Mouse (Mus musculus) gastrocnemius, postnatal 36 days (tissue): Measurements from ENCODE around the gene Rbm47. TPM values are rescaled to one million over a fixed set of nuclear protein-coding genes. Genes with fewer than 3 reads are reported as not detected.

Experiments used
- DNase-seq, 2 experiments: peaks; one replicate each; pipeline ENCODE4 v3.0.0; 2022
- intact Hi-C: fragments of 180-260 bp; cut with DNase I; formaldehyde crosslinking; loops from one replicate; pipeline ENCODE4 v1.15.1; 2025
- total RNA-seq, 2 experiments: library from RNA; stranded (reverse); gene quantifications; 2 replicates each; pipeline ENCODE4 v1.2.3; 2021

Gene Rbm47
- total RNA-seq, 2 experiments from 2014 or later, result 0.47 to 0.71 TPM

DNA sequence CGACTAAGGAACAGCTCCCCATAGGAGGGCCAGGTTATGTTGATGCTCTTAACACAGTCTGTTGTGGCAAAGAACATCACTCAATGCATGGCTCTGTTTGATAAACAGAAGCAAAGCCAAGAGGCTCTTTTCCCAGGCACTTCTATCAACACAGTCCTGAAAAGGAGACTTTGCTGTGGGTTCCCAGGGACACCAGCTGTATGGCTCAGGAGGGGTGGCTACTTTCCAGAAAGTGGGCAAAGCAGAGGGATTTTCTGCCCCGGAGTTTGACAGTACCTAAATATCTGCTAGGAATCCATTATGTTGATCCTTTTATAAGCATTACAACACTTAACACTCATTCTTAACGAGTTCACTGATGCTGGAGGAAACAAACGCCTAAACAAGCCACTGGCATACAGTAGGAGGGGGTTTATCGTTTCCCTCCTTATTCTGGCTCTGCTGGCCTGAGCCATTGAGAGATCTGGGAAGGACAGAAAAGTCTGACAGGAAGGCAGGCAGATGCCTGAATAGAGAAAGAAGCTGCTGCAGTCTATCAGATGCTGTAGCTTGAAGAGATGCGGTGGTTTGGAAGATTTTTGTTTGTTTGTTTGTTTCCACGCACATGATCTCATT lies 136.4 kb downstream of the Rbm47 start:
- no peak for DNase-seq
- intact Hi-C loops, result no loop called here

DNA sequence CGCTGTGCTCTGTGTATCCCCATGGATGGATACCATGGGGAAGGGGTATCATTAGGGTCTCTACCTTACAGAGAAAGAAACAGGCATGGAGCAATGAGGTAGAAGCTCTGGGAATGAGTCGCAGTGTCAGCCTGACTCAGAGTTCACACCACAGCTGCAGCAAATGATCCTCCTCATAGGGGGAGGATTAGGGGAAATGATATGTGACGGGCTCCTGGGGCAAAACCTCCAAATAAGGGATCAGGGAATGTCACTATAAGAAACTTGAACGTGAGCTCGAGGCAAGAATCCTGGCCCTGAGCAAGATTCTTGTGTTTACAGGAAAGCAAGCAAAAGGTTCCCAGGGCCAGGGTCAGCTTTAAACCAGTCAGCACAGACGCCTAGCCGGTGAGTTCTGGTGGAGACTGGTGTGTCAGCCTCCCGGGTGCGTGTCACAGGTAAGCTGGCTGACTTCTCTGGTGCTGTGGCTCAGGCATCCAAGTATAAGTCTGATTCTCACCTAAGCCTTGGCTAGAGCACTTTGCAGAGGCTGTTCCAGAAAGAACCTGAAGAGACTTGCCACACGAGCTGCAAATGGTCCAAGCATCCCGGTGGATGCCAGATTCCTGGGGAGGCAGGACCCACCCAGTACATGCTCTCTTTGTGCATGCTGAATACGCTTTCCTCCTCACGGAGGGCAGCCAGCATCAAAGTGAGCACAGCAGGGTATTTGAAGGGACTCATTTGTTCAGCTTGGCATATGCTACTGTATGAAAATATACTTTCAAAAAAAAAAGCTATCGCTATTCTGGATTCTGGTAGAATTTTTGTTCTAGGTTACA lies 138.3 kb downstream of the Rbm47 start:
- DNase-seq, result no peak
- intact Hi-C loops, result no loop called here

DNA sequence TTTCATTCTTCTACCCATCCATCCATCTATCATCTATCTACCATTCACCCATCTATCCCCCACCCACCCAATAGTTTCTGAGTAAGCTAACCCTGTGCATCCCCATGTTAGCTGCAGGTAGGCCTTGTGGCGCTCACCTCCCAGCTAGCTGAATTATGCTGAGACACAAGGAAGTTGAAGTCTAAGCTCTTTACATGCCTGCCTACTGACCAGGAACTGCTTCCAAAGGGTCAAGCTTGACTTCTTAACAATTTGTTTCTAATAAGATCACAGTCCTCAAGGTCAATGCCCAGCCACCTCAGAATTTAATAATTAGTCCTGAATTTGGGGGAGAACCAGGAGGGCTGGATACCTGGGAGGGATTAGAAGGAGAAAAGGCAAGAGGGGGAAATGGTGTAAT lies 140.1 kb downstream of the Rbm47 start:
- intact Hi-C loops, result no loop called here
- no peak for DNase-seq

DNA sequence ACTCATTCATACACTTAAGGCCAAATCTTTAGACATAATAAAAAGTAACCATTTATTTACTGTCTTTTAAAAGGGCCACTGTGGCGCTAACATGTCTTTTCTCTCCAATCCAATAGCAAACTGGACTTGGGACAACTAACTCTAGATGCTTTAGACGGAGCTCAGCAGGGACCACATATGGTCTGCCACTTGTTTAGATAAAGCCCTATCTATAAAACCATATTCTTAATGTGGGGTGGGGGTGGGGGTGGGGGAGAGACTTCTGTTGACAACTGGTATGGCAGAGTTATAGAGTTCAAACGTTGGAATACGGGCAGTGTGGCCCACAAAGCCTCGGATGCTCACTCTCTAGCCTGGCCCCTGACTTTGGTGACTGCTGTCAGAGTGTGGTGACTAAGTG lies 141.2 kb downstream of the Rbm47 start:
- intact Hi-C loops, result no loop called here
- no peak for DNase-seq

DNA sequence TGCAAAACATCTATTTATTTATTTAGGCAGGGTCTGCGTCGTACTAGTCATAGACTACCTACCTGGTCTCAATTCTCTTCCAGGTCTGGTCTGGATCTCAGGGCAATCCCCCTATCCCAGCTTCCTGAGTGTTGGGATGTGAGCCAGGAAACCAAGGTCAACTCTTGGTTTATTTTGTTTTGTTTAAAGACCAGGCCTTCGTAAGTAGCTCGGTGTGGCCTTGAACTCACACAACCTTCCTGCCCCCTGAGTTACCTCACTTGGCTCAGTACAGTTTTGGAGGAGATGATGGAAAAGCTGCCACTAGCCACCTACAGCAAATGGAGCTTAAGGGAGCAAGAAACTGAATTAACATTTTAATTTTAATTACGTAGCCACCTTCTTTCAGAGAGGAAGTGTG lies 144.7 kb downstream of the Rbm47 start:
- intact Hi-C loops, result no loop called here
- no peak for DNase-seq

DNA sequence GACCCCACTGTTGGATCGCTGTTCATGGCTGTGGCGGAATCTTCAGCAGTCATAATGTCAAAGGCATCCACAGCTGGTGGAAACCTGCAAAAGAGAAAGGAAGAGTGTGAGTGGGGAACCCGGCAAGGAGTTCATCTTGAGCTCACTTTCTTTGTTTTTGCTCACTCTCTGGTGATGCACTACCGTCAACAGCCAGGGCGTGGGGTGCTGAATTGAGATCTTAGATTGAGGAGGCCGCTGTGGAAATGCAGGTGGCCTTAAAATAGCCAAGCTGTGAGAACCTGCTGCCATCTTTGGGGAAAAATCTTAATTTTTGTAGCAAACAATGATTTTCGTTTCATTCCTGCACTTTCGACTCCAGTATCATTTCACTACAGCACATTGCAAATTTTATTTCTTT lies 145.7 kb downstream of the Rbm47 start:
- intact Hi-C loops, result no loop called here
- no peak for DNase-seq

DNA sequence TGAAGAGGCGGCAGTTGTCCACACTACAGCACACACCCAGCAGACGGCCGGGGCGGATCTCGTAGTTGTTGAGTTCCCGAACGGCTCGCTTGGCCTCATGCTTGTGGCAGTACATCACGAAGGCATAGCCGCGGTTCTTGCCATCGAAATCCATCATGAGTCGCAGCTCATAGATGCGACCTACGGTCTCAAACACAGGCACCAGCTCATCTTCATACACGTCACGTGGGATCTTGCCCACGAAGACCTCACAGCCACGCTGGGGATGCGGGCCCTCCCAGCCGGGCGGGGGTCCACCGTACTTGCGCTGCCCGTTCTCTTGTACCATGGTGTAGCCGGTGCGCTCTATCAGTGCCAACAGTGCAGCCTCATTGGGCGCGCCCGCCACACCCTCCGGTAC lies 146.1 kb downstream of the Rbm47 start:
- no peak for DNase-seq

DNA sequence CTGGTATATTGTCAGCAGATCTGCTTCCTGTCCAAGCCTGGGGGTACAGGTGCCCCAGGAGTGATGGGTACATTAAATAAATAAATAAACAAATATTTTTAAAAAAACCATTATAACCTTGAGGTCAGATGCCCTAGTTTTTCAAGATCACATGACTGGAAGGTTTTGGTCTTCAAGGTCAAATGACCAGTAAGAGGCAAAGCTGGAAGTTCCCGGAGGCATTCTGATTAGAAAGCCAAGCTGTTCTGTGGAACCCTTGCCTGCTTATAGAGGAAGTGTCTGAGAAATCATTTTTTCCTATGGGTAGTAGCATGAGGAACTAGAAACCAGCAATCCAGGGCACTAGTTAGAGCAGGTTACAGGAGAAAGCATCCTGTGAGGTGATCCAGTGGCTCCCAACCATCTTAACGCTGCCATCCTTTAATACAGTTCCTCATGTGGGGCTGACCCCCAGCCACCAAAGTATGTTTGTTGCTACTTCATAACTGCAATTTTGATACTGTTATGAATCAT lies 157.4 kb downstream of the Rbm47 start:
- no peak for DNase-seq
- intact Hi-C loops, result no loop called here

More for the DNA sequence above, 146.1 kb downstream of the Rbm47 start:
- intact Hi-C loops, result no loop called here

DNA sequence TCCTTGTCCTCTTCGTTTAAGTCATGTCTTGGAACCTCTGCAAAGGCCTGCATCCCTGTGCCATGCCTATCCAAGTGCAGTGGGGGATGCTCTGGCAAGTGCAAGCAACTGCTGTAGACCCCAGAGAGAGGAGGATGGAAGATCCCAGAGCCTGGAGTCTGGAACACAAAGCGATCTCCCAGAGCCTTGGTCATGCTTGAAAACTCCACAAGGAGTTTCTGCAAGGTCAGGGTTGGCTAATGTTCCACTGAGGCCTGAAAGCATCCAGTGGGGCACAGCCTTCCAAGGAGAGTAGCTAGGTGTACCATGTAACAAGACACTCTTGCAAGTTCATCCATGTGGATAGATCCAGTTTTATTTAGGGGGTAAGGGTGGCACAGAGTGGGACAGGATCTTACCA lies 158.5 kb downstream of the Rbm47 start:
- intact Hi-C loops, result no loop called here
- no peak for DNase-seq

DNA sequence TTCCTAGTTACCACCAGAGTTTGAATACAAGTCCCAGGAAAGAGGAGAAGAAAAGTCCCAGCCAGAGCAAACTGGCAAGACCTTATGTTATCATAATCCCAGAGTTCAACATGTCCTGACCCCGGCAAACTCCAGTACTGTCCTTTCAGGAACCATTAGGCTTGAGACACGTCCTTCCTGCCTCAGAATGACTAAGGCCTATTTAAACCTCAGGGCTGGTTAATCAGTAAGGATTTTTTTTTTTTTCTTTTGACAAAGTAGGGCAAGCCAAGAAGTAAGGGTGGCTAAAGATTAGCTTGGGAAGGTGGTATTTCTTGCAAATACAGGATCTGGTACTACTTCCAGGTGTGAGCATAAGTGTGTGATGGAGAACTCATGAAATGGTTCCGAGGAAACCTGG lies 158.9 kb downstream of the Rbm47 start:
- DNase-seq, result no peak
- intact Hi-C loops, result no loop called here

DNA sequence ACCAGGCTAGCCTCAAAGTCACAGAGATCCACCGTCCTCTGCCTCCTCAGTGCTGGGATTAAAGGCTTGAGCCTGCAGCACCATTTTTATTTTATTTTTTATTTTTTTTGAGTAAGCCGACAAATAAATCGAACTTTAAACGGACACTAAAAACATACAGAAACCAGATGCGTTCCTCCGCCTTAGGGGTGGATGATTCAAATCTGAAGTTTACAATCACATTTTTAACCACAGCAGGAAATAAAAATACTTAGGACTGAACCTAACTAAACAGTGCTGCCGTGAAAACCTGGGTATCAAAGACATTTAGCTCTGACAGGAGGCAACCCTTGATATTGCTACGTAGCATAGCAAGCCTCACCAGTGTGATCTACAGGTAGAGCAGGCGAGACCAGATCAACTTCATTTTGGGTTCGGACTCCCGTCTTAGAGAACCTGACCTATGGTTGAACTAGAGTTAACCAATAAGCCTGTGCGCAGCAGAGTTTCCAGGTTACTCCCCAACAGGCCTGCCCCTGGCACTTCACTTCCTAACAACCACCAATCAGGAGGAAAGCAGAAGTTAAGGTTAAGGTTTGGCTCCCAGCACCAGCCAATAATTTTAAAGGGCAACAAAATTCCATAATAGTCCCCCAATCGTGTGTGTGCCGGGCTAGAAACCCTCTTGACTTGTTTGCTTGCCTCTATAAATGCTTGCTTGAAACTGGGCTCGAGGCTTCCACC lies 164.5 kb downstream of the Rbm47 start:
- intact Hi-C loops, result no loop called here
- DNase-seq, result no peak

DNA sequence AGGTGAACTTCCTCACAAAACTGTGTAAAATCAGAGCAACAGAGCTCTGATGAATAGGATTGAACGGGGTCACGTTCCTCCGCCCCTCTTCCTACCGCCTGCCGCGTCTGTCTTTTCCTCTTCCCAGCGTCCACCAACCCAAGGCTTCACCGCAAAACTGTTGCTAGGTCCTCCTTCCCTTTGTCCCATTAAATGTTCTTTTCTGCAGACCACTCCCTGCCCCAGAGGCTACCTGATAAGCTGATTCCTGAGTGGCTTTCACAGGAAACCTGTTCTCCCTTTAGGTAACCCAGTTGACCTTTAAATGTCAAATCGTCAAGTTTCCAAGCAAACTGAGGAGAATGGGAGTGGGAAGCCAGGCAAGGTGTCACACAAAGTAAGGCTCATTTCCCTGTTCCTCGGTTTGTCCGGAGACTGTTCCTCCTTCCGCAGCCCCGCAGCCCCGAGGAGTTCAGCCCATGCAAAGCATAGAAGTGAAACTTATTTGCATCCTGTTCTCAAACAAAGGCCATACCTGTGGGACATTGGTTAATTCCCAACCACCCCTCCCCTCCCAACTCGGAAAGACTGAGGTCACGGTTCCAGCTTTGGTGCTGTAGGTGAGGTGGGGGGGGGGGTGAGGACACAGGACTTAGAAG lies 167.8 kb downstream of the Rbm47 start:
- no peak for DNase-seq
- intact Hi-C loops, result no loop called here

DNA sequence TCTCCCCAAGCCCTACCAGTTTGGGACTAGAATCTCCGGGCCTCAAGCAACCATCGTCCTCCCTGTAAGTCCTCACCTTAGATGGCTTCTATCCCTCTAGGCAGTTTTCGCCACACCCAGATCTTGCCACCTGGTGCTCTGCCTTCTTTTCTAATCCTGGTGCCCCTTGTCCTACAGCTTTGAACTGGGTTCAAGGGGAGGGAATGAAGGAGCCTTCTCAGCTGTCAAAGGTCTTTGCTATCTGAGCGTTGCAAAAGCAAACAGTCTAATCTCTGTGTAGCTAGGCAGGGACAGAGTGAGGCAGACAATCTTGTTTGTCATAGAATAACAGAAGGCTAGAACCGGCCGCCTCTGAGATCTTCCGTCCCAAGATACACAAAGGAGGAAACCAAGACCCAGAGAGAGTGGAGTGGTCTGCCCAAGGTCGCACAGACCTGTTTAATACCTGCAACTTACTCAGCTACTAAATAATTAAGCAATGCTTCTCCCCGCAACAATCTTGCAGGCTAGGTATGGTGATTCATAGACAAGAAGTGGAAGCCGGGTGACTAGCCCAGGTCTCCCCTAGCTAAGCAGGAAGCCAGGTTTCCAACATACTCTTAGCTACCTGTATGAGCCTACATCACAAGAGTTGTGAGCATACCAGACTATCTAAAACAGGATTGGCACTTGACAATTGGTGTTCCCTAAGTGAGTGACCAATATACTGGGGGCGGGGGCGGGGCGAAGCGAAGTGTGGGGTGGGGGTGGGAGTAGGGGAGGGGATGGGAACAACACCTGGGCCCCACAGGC lies 168.6 kb downstream of the Rbm47 start, which contains the start of gene 9130230L23Rik:
Gene 9130230L23Rik (minus strand): TSS at position 152 of the 792 bp plus-strand sequence.
- intact Hi-C loops, result no loop called here
- no peak for DNase-seq

DNA sequence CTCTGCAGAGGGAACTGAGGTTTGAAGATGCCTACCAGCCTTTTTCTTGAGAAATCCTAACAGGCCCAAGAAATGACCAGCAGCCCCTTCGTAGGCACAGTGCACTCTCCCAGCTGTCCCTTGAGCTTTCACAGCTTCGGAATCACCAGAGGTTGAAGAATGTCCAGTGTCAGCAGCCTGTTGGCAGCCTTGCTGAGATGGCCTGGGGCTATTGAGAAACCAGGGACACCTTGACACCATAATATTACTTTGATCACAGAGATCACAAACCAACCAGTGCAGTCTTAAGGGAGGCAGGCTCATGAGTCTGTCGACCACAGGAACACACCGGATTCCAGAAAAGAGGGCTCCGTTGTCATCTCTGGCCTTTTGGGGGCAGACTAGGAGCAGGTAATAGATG lies 171.7 kb downstream of the Rbm47 start:
- DNase-seq, result no peak
- intact Hi-C loops, result no loop called here

DNA sequence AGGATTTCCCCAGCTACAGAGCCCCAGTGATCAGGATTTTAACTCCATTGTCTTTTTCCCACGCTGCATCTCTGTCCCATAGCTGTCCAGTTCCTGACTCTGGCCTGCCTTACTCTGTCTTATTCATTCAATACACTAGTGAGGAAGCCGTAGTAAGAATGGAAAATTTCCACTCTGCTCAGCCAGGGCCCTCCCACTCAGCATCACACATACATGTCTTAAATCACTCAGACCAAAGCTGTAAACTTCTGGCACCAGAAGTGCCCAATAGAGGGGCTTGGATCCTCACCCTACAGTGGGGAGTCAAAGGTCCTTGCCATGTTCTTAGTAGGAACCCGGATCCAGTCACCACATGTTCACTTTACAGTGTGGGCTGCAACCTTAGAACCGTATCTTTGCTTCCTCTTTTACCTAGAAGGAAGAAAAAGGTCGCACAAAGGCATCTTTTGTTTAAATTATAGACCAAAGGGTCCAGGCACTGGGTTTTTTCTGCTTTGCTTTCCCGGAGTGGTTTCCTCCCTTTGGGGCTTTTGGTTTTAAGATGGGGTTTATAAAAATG lies 172.3 kb downstream of the Rbm47 start:
- DNase-seq, result no peak
- intact Hi-C loops, result no loop called here

DNA sequence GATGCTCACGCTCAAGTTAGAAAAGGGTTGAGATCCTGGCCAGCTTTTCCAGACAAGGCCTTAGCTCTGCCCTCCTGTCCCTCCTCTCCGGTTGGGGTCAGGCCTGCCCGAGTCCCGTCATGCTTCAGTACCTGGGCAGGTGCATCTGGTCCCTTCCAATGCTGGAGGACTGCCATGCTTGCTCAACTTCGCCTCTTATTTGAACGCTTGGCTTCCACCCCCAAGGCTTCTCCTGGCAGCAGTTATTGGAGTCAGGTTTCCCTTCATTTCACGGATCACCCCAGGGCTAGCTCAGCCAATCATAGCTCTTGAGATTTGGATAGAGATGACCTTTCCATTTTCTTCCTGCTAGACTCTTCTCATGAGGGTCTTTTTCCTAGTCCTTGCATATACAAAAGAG lies 172.8 kb downstream of the Rbm47 start:
- intact Hi-C loops, result no loop called here
- DNase-seq, result peak; percentile 16 to 20

DNA sequence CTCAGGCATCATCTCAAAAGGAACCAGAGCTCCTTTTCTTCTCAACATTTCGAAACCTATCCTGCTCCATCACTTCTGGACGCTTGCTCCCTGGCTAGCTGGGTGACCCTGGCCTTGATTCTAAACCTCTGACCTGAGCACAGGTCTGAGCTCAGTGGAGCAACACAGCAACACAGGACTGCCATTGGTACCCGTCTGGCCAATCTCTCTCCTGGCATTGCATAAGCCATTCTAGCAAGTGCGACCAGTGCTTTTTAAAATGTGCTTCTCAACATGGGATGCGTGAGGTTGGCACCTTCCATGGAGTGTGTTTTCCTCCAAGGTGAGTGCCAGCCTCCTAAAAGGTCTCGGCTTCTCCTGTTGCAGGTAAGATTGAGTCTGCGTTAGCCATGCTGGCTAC lies 173.8 kb downstream of the Rbm47 start:
- intact Hi-C loops, result no loop called here
- no peak for DNase-seq

DNA sequence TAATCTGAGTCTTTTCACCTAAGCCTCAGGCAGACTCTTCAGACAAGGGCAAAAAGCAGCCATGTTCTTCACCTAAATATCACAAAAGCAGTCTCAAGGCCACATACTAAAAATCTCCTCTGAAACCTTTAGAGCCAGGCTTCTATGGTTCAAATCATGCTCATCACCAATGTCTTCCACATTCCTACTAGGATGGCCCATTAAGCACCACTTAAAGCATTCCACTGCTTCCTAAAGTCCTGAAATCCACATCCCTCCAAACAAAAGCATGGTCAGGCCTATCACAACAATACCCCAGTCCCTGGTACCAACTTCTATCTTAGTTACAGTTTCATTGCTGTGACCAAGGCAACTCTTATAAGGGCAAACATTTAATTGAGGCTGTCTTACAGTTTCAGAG lies 175.1 kb downstream of the Rbm47 start:
- intact Hi-C loops, result no loop called here

DNA sequence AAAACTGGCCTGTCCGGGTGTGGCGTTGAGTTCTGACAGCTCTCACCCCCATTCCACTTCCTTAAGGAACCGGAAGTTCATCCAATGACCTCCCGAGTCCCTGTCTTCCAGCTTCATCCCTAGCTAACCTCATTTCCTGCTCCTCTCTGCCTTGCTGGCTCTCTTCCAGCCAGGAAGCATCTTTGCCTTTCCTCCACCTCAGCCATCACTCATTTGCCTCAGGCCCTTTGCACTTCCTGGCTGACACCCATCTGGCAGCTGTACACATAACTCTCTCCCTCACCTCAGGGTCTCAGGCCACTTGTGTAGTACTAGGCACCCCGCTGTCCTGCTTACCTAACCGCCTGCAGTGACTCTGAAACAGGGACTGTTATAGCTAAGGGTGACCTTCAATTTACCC lies 178.3 kb downstream of the Rbm47 start:
- DNase-seq, result no peak

More for the DNA sequence above, 175.1 kb downstream of the Rbm47 start:
- no peak for DNase-seq

DNA sequence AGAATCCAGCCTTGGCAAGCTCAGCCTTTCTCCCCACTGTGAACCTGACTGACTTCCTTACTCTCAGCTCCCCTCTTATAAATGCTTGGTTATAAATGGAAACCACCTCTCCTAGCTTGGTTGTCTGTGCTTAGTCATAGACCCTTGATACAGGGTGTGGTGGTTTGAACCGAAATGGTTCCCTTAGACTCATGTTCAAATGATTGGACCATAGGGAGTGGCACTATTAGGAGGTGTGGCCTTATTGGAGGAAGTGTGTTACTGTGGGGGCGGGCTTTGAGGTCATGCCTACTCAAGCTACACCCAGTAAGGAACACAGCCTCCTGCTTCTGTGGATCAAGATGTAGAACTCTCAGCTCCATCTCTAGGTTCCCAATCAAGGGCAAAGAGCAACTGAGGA lies 181.7 kb downstream of the Rbm47 start:
- DNase-seq, result no peak
- intact Hi-C loops, result no loop called here

More for the DNA sequence above, 178.3 kb downstream of the Rbm47 start:
- intact Hi-C loops, result no loop called here
